Mouse (Mus musculus) left cerebral cortex, adult 9 months (tissue): ENCODE results near the gene Ccdc34.

Experiments used
- DNase-seq, 2 experiments: peaks; one replicate each; pipeline ENCODE4 v3.0.0; 2022; ENCODE audit warnings: low spot score in 2 of 2

The Ccdc34 gene

GRCm38 (mm10) chr2:110179669-110180315 is 162.2 kb downstream of the Ccdc34 start:
- DNase-seq = no peak

- DNase-seq = no peak
These were observed 162.7 kb downstream of the Ccdc34 start for GRCm38 (mm10) chr2:110180316-110180670.

- DNase-seq = no peak
These were observed 164.0 kb downstream of the Ccdc34 start for GRCm38 (mm10) chr2:110181666-110182065.

- no peak for DNase-seq
These were observed 164.6 kb downstream of the Ccdc34 start for GRCm38 (mm10) chr2:110182248-110182647.

DNA sequence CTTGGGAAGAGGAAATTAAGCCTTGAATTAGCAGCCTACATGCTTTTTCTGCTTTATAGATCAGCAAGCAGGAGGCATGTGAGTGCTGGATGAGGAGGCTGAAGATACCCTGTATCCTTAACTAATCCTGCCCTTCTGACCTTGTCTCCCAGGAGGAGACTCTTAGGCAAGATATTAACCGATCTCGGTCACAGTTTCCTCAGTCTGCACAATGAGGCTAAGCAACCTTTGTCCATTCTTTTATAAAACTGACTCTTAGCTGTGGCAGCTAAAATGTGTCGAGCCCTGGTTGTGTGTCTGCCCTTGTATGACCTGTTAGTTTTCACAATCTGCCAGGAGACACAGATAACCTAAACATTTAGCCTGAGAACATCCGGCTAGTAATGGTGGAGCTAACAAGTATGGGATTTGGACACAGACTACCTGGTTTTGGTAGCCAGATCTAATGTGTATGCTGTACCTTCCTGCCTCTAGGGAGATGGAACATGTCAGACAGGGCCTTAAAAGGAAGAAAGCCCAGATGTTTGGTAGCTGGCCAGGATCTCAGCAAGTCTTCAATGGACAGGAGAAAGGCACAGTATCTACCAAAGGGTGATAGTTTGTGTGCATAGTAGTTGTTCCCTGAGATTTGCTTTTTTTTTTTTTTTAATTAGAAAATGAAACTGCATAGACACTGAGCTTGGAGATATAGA is 165.3 kb downstream of the Ccdc34 start:
- DNase-seq = no peak

DNA sequence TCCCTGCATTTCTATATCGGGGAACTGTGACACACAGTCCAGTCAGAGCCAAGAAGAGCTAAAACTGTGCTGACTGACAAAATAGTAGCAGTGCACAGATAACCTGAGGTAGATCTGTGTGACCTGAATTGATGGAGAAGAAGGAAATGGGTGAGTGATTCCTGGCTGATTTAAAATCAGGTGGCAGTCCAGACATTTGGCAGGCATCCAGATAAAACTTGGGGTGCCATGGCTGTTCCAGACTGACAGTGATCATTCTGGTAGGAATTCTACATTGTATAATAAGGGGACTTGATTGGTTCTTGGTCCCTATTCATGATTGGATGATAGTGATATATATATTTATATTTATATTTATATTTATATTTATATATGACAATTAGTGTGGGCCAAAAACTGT is 166.5 kb downstream of the Ccdc34 start:
- DNase-seq = no peak

- no peak for DNase-seq
These were observed 168.9 kb downstream of the Ccdc34 start for GRCm38 (mm10) chr2:110186427-110186980.

DNA sequence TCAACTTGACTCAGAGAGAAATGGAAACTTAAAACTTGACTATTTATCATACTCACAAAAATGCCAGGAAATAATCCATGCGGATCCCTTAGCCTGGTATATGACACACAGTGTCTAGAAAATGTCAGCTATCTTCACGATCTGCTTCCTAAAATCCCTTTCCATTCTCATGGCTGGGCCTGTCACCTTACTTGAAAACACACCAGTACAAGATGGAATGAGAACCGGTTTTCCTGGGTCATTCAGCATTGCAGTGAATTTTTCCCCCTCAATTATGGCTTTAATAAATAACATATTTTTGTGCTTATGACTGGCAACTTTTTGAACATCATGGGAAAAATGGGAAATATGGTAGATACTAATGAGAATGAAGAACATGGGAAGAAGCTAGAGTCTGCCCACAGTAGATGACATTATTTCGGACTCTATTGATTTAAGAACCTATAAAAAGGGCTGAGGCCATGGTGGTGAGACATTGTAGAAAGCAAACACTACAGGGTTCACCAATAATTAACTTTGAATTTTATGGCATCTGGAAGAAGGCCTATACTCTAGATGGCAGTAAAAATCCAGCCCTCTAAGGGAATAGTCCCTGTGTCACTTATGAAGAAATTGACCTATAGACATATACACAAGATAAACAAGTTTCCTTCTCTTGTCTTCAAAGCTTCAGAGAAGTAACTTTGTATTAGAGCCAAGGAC is 171.2 kb downstream of the Ccdc34 start:
- no peak for DNase-seq

- DNase-seq = no peak
These were observed 172.8 kb downstream of the Ccdc34 start for GRCm38 (mm10) chr2:110190416-110190815.

GRCm38 (mm10) chr2:110191186-110191690 is 173.6 kb downstream of the Ccdc34 start:
- no peak for DNase-seq

GRCm38 (mm10) chr2:110191965-110192701 is 174.5 kb downstream of the Ccdc34 start:
- DNase-seq = no peak

DNA sequence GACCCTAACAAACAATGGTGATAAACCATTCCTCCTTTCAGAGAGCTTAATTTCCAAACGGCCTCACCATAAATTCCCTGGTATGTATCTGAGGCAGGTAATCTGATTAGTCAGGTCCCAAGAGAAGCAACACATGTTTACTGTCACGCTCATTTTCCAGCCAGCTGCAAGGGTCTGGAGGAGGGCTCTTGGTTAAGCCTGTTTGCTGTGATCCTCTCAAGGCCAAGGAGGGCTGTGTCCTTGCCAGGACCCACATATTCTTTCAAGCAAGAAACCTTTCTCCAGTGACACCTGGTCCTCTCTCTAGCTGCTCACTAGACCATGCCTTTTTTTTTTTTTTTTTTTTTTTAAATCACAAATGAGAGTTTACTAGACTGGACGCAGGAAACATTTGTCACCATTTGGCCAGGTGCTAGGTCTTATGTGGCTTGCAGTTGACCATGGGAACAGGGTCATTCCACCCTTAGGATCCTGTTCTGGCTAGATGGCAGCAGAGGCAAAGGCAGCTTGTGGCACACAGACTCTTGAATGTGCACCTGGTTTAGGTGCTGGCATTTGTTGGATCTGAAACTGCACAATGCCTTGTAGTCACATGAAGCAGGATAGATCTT is 175.2 kb downstream of the Ccdc34 start:
- no peak for DNase-seq

DNA sequence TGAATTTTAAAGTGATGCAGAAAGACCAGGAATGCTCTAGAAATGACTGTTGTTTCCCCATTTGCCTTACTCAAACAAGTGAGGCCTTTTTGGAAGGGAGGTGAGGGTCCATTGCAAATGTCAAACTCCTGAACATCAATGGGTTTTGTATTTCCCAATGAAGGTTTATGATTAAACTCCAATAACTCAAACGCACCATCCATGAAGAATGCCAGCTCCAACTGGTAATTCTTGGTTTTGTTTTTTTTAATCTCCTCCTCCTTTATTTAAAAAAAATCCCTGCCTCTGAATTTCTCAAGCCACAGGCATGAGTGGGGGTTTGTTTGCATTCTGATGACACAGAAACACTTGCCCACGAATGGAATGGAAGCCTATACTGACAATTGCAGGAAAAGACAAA is 178.9 kb downstream of the Ccdc34 start:
- DNase-seq = no peak

GRCm38 (mm10) chr2:110199648-110200047 is 182.0 kb downstream of the Ccdc34 start:
- no peak for DNase-seq

DNA sequence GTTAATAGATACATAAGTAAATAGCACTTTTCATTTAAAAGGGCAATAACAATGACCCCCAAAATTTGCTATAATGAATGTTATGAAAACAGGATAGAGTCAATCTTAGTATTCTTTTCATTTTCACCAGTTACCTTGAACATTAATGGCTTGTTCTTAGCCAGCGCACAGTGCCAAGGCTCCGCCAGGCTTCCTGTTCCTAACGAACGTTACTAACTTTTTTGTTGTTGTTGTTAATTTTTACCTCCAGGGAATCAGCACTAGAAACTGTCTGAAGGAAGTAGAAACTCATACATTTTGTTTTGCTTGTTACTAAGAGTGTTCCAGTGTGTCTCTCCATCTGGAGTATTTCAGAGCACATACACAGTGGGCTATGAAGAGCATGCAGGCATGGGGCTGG is 184.2 kb downstream of the Ccdc34 start:
- no peak for DNase-seq

GRCm38 (mm10) chr2:110202716-110203497 is 185.3 kb downstream of the Ccdc34 start:
- DNase-seq = no peak

DNA sequence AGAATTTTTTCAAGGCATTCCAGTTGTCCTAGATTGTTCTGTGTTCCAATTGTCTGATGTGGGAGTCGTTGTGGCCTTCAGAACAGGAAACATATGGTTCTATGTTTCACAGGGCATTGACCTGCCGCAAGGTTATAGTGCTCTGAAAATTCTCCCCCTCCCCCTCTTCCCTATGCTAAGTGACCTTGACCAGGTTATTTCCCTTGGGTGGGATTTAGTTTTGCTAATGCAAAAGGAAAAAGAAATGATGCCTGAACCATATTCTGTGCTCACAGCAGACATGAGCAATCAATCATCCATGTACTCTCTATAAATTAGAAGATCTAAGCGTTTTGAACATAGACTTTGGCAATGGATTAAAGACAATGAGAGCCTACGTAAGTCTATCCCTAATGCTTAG is 186.6 kb downstream of the Ccdc34 start:
- DNase-seq = no peak

DNA sequence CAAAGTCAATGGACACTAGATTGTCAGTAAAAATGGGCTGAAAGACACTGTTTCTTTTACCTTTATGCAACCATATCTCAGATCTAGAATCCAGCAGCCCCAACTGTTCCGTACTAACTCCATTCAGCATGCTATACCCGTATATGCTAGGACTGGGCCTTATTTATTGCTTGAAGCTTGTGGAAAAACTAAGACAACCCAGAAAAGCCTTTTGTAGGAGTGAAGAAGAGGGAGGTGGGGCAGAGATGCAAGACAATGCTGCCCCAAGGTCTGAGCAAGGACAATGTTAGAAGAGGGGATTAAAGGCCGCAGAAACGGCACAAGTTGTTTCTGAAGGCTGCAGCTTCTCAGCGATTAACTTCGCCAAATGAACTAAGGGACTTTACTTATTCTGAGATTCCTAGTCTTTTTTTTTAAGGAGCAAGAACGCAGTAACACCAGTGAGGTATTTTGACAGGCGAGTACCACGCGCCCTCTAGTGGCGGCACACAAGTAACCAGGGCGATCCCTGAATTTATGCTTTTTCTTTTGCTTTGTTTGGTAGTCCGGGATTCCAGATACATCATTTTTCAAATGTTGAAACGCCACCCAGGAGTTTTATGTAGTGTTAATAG is 187.2 kb downstream of the Ccdc34 start:
- peak; percentile 25 to 72 for DNase-seq

- peak in 1 of 2 experiments; percentile 33 for DNase-seq
These were observed 193.2 kb downstream of the Ccdc34 start for GRCm38 (mm10) chr2:110210508-110211496.
